Mouse (Mus musculus): Measurements from ENCODE around the gene Gpr153. TPM values are rescaled to one million over a fixed set of nuclear protein-coding genes. Genes with fewer than 3 reads are reported as not detected.

Gpr153 gene
- polyA plus RNA-seq, 1 experiment from 2014 or later = 6.9 TPM

GRCm38 (mm10) chr4:152333587-152333986 lies 59.6 kb downstream of the Gpr153 start:
- peaks cover 25% of the 10 kb centered on the region for H3K36me3 ChIP-seq (ENCODE audit: control insufficient read depth, insufficient read depth, low read length)

More at GRCm38 (mm10) chr4:152333587-152333986, 59.6 kb downstream of the Gpr153 start:
- no peaks in the 10 kb centered on the region for H3K9me3 ChIP-seq (ENCODE audit: control insufficient read depth, low read length)
- H3K9ac ChIP-seq (ENCODE audit: low read length) = no peak overlapping the region
- no peak overlapping the region for H3K4me2 ChIP-seq (replicated peaks; ENCODE audit: low read depth)
- H3K4me1 ChIP-seq (replicated peaks; ENCODE audit: control insufficient read depth, insufficient read depth) = no peaks in the 10 kb centered on the region
- H3K27me3 ChIP-seq (ENCODE audit: control insufficient read depth, insufficient read depth, low read length) = no peaks in the 10 kb centered on the region; the same call in 1 of the 2 replicates
- TF ChIP-seq CTCF (IDR thresholded peaks at IDR 0.05; ENCODE audit: low read depth) (no peak), EP300 (optimal IDR thresholded peaks at IDR 0.05) (no peak)
- ATAC-seq (ENCODE audit: low FRiP score, low TSS enrichment) = no peak
- H3K4me3 ChIP-seq (ENCODE audit: low read depth, low read length) = no peak overlapping the region
- DNase-seq (ENCODE audit: low spot score) = no peak
- 94% methylated on average over 12 of the region's 12 CpGs for whole genome bisulfite sequencing
- H3K27ac ChIP-seq (replicated peaks) = no peak overlapping the region

Other genes starting within 250 kb of the Gpr153 start
- gene Zbtb48, start 246.6 kb upstream of the Gpr153 start, polyA plus RNA-seq (2015; fragmentation: Nextera tagmentation; extraction: Ambion mirVana) = 10.1 and 10.6 TPM in 2 replicates
- 0.12 and 0.16 TPM in 2 replicates for gene Tas1r1, start 235.7 kb upstream of the Gpr153 start, polyA plus RNA-seq (2015; fragmentation: Nextera tagmentation; extraction: Ambion mirVana)
- gene Nol9, start 234.9 kb upstream of the Gpr153 start, polyA plus RNA-seq (2015; fragmentation: Nextera tagmentation; extraction: Ambion mirVana) = 11.2 and 12.0 TPM in 2 replicates
- gene Plekhg5, start 201.7 kb upstream of the Gpr153 start, polyA plus RNA-seq (2015; fragmentation: Nextera tagmentation; extraction: Ambion mirVana) = 6.4 and 7.5 TPM in 2 replicates
- gene Tnfrsf25, start 158.3 kb upstream of the Gpr153 start, polyA plus RNA-seq (2015; fragmentation: Nextera tagmentation; extraction: Ambion mirVana) = 0.49 and 0.96 TPM in 2 replicates
- 13.8 and 14.4 TPM in 2 replicates for gene Espn, start 121.9 kb upstream of the Gpr153 start, polyA plus RNA-seq (2015; fragmentation: Nextera tagmentation; extraction: Ambion mirVana)
- 0.52 and 0.87 TPM in 2 replicates for gene Hes2, start 115.4 kb upstream of the Gpr153 start, polyA plus RNA-seq (2015; fragmentation: Nextera tagmentation; extraction: Ambion mirVana)
- gene Acot7, start 96.1 kb upstream of the Gpr153 start, polyA plus RNA-seq (2015; fragmentation: Nextera tagmentation; extraction: Ambion mirVana) = 51.7 and 55.0 TPM in 2 replicates
- gene Hes3, start 17.4 kb downstream of the Gpr153 start, polyA plus RNA-seq (2015; fragmentation: Nextera tagmentation; extraction: Ambion mirVana) = not detected in 2 replicates
- gene Icmt, start 23.0 kb downstream of the Gpr153 start, polyA plus RNA-seq (2015; fragmentation: Nextera tagmentation; extraction: Ambion mirVana) = 9.6 and 10.2 TPM in 2 replicates
- gene Rnf207, start 44.8 kb downstream of the Gpr153 start, polyA plus RNA-seq (2015; fragmentation: Nextera tagmentation; extraction: Ambion mirVana) = 0.40 and 0.46 TPM in 2 replicates
- gene Rpl22, start 51.5 kb downstream of the Gpr153 start, polyA plus RNA-seq (2015; fragmentation: Nextera tagmentation; extraction: Ambion mirVana) = 351 and 372 TPM in 2 replicates
- 1.3 and 1.9 TPM in 2 replicates for gene Chd5, start 64.4 kb downstream of the Gpr153 start, polyA plus RNA-seq (2015; fragmentation: Nextera tagmentation; extraction: Ambion mirVana)
- 0.48 and 0.58 TPM in 2 replicates for gene Nphp4, start 202.5 kb downstream of the Gpr153 start, polyA plus RNA-seq (2015; fragmentation: Nextera tagmentation; extraction: Ambion mirVana)
- 1.2 and 1.3 TPM in 2 replicates for gene Kcnab2, start 203.6 kb downstream of the Gpr153 start, polyA plus RNA-seq (2015; fragmentation: Nextera tagmentation; extraction: Ambion mirVana)